Mouse (Mus musculus): ENCODE data around the gene Ttc32.
"Not testable (repeated sequence)": the region's sequence is repeated elsewhere in the genome, so short reads cannot be mapped to it uniquely, and the experiment has no call there.

The Ttc32 gene

DNA sequence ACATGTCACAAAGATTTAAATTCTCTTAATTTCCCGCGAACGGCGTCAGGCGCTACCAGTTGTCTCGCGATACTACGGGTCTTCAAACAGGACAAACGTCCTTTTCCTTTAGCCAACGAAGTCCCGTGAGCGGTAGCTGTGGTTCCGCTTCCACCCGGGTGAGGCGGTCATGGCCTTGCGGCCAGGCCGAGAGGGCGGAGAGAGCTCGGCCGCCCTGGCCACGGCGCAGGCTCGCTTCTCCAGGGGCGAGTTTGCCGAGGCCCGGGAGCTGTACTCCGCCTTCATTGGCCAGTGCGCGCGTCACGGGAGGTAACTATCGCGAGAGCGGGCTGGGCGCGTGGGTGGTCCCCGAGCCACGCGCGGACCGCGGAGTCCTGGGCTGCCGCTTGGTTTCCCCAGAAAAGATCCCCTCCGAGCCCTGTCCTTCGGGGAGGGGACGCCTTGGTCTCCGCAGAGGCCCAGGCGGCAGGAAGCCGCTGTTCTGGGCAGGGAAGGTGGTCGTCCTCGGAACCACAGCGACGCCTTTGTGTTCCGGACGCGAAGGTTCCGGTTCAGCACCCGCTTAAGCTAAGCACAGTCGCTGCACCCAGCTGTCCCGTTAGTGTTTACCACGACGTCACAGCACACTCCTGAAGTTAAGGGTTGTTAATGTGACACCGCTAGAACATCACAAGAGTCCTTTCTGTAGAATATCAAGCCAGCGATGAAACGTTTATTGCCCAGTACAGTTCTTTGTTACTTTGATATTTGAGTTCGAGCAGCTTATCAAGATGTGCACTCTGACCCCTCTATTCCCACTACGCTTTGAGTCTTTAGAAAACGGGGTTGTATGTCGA, at the start of gene Ttc32:
Gene Ttc32, plus strand, starts transcription at position 110 of the 836 bp plus-strand sequence.
- peak; percentile 94 to 95 for DNase-seq

DNA sequence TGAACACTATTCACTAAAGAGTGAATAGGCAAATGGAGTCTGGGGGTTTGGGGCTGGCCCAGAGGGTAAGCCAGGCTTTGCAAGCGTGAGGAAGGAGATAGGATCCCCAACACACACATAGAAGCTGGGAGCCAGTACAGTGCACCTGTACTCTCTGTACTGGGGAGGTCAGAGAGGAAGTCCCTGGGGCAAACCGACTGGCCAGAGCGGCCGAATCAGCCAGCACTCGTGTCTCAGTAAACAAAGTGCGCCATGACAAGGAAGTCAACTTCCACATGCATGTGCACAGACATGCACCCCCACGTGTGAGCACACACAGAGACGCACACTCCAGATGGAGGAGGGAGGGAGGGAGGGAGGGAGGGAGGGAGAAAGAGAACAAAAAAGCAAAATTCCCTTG, 36.6 kb upstream of the Ttc32 start:
- no peak for DNase-seq

- DNase-seq = no peak
Measured at GRCm38 (mm10) chr12:8998318-8998717, 31.5 kb upstream of the Ttc32 start.

DNA sequence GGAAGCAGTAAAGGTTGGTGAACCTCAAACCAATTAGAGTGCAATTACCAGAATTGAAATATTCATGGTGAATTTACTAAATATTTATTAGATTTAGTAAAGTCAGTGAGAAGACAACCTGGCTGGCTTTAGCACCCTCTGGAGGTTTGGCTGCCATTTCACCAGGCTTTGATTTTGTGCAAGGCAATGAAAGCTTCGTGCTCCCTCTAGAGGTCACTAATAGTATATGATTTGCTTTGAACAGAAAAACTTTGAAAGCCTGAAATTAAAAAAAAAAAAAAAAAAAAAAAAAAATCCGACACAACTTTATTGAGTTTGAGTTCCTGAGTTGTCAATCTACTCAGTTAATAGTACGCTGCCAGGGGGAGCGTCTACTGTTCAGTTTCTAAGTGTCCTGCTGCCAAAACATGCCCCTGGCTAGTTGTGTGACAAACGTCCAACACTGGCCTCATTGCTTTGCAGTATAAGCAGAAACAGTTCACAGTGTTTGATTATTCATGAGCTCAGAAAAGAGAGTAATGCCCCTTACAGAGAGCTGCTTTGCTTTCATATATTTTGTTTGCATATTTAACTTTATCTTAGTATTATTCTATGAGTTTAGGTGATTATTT, 27.7 kb upstream of the Ttc32 start:
- DNase-seq = peak; percentile 54 to 60

DNA sequence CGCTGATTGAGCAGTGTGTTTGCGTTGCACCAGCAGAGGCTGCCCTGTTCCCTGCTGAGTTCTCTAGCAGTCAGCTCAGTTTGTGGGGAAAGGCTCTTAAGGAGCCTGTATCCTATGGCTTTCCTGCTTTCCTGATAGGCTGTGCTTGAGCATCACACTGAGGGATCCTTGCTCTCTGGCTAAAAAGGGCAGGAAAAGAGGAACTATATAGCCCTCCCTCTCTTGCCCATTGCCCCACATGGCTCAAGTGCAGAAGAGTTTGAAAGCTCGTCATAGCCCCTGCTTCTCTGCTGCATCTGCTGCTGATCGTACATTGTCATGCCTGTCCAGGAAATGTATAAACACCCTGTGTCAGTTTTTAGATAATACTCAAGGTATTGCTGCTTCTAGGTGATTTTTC, 22.7 kb upstream of the Ttc32 start:
- DNase-seq = no peak

- no peak for DNase-seq
Measured at GRCm38 (mm10) chr12:9007811-9008210, 22.0 kb upstream of the Ttc32 start.

GRCm38 (mm10) chr12:9010311-9010710, 19.5 kb upstream of the Ttc32 start:
- DNase-seq = no peak

DNA sequence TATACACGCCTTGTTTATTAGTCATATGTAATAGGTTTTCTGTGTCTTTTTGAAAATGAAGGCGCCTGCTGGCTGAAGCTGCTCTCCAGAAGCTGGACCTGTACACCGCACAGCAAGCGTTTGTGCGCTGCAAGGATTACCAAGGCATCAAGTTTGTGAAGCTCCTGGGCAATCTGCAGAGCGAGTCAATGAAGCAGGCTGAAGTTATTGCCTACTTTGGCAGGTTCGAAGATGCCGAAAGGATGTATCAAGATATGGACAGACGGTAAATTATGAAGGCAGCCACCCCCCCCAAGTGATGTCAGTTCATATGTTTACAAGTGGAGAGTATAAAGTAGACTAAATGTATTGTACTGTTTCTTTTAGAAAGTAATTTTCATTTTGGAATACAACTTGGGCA, 13.4 kb upstream of the Ttc32 start:
- no peak for DNase-seq

GRCm38 (mm10) chr12:9020431-9020830, 9.4 kb upstream of the Ttc32 start:
- DNase-seq = no peak

DNA sequence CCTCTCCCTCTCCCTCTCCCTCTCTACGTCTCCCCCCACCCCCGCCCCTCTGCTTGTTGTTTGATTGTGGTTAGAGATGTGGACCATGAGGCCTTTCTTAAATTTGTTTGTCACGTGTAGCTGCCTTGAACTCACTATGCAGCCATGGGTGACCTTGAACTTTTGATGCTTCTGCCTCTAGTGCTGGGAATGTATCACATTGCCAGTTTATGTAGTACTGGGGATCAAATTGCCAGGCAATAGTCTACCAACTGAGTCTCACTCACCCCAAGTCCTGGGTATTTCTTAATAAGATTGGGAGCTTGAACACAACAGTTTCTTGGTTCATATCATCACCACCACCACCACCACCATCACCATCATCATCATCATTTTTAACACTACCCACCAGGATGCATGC, 8.8 kb upstream of the Ttc32 start:
- DNase-seq = no peak

GRCm38 (mm10) chr12:9023031-9023430, 6.8 kb upstream of the Ttc32 start:
- DNase-seq = no peak

DNA sequence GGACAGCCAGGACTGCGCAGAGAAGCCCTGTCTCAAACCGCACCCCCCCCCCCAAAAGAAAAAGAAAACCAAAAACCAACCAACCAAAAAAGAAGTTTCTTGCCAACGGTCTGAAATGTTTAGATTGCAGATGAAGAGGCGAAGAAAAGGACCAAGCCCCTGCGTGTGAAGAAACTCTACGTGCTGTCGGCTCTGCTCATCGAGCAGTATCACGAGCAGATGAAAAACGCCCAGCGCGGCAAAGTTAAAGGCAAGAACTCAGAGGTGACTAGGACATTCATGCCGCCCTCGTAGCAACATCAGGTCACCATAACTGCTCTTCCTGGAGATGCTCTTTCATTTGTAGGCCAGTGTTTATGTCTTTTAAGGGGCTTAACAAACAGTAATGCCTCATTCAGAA, 5.7 kb upstream of the Ttc32 start:
- DNase-seq = no peak

- no peak for DNase-seq
Measured at GRCm38 (mm10) chr12:9024736-9025135, 5.1 kb upstream of the Ttc32 start.

GRCm38 (mm10) chr12:9026843-9027242, 3.0 kb upstream of the Ttc32 start:
- DNase-seq = no peak

- DNase-seq = not testable (repeated sequence)
Measured at GRCm38 (mm10) chr12:9028816-9029215, 981 bp upstream of the Ttc32 start.

DNA sequence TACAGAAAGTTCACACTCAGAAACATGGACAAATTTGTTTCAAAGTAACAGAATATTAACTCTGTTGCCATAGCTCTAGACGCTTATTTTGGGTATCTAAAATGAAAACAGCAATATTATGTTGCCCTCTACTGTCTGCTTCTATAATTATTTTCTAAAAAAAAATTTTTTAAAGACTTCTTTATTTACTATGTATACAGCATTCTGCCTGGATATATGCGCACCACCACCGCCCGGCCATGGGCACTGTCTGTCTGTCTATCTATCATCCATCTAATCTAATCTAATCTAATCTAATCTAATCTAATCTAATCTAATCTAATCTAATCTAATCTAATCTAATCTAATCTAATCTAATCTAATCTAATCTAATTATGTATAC, 300 bp upstream of the Ttc32 start:
- DNase-seq = no peak

DNA sequence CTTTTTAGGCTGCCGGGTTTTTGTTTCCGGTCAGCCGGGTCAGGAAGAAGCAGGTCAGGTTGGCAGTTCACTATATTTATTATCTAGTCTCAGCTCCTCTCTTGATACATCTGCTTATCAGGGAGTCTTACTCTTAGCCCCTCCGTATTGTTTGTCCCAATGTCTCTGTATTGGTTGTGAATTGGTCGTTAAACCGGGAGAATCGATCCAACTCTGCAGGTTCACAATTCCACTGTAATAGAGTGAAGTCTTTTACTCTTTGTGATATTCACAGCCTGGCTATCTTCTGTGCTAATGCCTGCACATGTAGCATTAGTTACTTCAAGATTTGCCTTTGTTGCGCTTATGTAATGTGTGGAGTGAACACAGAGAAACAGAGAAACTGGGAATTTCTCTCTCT, 1.4 kb downstream of the Ttc32 start:
- DNase-seq = no peak

- DNase-seq = no peak
Measured at GRCm38 (mm10) chr12:9033140-9033539, 3.3 kb downstream of the Ttc32 start.

DNA sequence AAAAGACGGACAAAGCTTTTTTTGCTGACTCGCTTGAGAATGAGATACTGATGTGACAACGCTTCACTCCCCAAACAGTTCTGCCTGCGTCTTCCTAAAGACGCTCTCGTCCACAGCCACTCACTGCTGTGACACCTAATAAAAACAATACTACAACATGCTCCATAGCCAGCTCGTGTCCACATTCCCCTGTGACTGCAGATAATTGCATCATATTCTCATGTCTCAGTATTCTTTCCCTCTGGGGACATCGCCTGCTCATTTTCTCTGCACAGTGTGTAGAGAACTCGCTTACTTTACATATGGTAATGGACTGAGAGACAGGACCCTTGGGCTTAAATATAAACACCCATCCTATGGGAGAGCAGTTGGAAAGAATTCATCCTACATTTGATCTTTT, 6.6 kb downstream of the Ttc32 start:
- no peak for DNase-seq

DNA sequence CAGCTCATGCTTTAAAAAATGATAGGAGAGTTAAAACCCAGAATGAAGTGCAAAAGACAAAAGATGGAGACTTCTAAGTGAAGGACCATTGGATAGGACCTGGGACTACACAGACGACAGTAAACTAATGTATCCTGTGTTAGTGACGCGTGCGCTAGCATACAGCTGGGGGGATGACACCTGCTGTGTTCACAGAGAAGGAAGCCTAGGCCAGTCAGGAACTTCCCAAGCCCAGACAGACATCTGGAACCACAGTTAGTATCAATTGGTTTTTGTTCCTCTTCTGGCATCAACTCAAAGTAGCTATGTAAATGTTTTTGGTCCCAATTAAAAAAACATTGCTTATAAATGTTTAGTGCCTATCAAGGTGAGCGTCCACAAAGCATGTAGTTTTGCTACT, 10.4 kb downstream of the Ttc32 start:
- no peak for DNase-seq

DNA sequence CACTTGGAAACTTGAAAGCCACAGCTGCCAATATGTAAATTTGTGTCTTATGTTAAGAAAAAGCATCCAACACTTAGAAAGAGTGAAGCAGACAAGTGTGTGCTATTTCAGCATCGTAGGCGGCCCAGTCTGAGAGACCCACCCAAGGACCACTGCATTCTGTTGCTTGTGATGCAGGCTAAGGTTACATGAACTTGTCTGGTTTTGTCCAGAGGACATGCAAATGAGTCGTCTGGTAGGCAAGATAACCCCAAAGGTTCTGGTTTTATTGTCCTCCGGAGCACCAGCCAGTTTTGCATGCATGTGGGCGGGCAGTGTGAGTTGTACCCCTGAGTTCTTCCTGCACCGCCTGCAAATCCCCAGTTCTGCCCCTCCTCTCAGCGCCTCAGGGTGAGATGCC, 10.9 kb downstream of the Ttc32 start:
- no peak for DNase-seq

GRCm38 (mm10) chr12:9042316-9042715, 12.5 kb downstream of the Ttc32 start:
- no peak for DNase-seq

- DNase-seq = no peak
Measured at GRCm38 (mm10) chr12:9042759-9043158, 13.0 kb downstream of the Ttc32 start.

DNA sequence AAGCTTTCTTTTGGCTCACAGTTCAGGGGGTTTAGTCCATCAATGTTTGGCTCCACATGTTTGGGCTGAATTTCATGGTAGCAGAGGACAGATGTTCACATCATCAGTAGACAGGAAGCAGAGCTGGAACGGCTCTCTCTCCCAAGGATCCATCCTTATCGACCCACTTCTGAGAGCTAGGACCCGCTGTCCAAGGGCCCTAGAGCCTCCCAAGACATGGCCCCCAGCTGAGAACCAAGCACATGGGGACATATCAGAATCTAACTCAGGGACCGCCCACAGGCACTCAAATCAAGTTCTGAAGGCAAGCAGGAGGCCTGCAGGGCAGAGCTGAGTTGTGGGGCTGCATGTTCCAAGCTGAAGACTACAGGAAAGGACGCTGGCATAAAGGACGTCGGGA, 14.9 kb downstream of the Ttc32 start:
- DNase-seq = no peak

DNA sequence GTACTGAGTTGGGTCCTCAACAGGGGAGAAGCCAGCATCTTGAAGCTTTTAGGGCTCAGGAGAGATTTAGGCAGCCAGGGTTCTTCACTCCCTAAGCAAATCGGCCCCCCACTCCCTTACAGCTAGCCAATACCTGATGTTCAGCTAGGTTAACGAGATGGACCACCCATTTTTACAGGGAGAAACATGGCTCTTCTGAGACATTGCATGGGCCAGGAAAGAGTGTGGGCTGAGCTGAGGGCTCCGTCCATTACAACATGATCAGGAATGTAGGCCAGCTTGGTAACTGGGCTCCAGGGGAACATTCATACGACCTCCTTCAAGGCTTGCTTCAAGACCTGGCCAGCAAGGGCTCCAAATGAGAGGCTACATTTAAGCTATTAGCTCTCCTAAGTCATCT, 16.9 kb downstream of the Ttc32 start:
- no peak for DNase-seq

Data from kidney, adult 8-10 months (tissue).